Mouse (Mus musculus): ENCODE results near the gene Wdr83os.

The Wdr83os gene

DNA sequence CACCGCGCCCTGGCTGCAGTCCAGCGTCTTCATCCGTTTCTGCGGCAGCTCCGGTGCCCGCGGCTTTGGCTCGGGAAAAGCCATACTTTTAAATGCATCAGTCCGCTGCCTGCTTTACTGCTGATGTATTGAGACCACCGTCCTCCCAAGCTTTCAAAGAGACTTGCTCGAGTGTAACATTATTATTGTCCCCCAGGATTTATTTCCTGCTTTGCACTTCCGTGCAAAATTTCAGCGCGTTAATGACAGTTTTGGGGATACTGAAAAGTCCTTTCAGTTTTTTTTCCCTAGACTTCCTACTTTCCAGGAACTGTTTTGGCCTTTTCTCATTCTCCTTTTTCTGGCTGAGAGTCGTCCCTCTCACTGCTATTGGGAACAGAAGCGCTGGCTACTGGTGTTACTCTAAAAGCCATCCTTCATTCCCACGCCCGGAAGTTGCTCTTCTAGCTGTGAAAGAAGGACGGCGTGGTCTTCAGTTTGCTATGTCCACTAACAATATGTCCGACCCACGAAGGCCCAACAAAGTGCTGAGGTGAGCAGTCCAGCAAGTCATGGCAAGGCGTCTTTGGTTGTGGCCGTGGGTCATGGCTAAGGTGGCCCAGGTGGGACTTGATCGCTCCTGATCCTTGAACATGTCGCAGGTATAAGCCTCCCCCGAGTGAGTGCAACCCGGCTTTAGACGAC lies at the start of gene Wdr83os:
TSS of gene Wdr83os (plus strand) at position 209 of the 684 bp plus-strand sequence.
- peak; percentile 64 to 65 for DNase-seq (ENCODE audit: low spot score in 2 of 2)

DNA sequence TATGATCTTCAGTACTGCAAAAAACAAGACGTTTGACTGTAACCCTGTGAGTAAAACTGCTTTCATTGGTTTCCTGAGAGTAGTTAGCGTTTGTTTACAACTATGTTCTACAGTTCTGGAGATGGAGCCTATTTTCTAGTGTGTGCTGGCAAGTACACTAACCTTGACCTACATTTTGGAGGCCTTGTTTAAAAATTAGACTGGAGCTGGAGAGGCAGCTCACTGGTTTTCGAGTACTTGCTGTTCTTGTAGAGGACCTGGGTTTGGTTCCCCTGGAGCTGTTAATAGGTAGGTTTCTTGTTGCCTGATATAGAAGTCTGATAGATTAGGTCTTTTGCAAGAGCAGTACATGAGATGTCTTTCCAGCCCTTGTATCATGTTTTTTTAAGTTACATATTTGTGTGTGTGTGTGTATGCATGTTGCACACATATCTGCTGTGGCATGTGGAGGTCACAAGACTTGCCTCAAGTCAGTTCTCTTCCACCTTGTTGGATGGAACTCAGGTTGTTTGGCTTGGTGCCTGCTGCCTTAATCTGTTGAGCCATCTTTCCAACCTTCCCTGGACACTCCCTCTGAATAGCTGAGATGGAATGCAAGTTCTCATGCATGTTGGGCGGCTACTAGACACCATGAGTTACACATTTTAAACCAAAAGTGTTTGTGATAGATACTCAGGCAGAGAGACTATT lies 47.8 kb upstream of the Wdr83os start:
- DNase-seq (ENCODE audit: low spot score in 2 of 2) = no peak

DNA sequence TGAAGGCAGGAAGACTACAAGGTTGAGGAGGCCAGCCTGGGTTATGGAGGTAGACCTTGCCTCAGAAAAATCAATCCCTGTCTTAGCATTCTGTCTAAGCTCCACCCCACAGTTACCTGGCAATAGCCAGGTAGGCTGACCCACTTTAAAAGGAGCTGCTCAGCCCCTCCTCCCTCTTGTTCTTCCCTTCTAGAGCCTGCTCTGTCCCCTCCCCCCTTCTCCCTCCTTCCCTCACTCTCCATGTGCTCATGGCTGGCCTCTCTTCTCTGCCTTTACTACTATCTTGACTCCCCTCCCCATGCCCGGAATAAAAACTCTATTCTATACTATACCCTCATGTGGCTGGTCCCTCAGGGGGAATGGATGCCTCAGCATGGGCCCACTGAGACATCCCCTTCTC lies 46.7 kb upstream of the Wdr83os start:
- DNase-seq (ENCODE audit: low spot score in 2 of 2) = no peak

DNA sequence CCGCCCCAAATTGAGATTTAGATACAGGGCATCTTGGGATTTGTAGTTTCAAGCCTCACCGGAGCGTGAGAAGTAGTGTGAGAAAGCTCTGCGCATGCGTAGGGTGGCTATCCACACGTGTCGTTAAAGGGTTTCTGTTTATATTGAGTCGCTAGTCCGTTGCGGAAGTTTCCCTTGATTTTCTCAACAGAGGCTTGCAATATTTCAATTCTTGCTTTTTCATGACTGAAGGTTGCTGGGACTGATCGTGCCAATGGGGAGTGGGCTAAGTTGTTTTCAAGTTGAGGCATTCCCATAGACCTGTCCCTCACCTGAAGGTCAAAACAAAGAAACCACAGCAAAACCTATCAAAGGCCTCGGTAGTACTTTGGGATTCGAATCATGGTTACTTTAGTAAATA lies 45.8 kb upstream of the Wdr83os start:
- peak; percentile 72 to 76 for DNase-seq (ENCODE audit: low spot score in 2 of 2)

DNA sequence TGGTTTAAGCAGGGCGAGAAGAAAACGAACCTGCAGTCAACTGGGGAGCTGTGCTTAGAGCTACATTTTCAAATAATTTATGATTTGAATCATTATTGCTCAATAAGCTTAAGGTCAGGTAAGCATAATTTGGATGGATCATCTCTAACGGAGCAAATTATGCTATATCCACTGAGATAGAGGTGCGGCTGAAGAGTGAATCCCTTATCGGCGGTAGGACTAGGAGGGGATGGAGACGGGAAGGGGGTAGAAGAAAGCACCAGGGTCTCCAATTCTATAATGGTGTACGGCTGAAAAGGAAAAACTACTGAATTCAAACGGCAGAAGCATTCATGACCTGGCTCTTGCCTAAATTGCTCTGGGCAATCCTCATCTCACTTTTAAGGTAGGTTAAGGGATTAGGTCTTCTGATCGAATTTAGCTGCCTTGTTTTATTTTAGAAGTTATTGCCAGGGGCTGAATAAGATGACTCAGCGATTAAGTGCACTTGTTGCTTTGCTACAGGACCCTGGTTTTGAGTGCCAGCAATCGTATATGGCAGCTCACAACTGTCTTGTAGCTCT lies 45.3 kb upstream of the Wdr83os start:
- DNase-seq (ENCODE audit: low spot score in 2 of 2) = no peak

DNA sequence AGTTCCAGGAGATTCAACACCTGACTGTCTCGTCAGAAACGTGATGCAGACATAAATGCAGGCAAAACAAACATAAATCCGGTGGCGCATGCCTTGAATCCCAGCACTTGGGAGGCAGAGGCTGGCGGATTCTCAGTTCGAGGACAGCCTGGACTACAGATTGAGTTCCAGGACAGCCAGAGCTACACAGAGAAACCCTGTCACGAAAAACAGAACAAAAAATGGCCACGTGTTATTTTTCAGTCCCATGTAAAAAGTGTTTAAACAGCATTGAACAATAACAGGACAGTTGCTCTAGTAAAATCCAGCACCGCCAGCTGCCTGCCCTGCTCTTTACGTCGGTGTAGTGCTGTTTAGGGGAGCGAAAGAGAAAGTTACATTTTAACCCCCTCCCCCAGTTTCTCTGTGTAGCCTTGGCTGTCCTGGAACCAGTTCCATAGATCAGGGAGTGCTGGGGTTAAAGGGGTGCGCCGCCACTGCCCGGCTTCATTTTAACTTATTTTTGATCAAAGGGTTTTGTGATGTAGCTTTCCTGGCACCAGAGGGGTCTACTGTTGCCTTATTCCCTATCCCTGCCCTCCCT lies 44.7 kb upstream of the Wdr83os start:
- no peak for DNase-seq (ENCODE audit: low spot score in 2 of 2)

DNA sequence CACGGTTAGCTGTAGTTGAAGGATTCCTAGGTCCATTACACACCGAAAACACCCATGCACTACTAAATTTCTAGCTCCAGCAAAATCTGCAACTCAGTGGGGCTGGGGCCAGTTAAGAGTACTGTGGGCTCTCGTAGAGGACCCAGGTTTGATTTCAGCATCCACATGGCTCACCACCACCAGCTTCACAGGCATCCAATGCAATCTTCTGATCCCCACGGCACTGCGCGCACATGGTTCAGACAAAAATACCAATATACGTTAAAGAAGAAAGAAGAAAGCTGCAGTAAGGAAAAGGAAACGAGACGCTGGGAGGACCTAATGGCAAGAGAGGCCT lies 44.2 kb upstream of the Wdr83os start:
- DNase-seq (ENCODE audit: low spot score in 2 of 2) = no peak

DNA sequence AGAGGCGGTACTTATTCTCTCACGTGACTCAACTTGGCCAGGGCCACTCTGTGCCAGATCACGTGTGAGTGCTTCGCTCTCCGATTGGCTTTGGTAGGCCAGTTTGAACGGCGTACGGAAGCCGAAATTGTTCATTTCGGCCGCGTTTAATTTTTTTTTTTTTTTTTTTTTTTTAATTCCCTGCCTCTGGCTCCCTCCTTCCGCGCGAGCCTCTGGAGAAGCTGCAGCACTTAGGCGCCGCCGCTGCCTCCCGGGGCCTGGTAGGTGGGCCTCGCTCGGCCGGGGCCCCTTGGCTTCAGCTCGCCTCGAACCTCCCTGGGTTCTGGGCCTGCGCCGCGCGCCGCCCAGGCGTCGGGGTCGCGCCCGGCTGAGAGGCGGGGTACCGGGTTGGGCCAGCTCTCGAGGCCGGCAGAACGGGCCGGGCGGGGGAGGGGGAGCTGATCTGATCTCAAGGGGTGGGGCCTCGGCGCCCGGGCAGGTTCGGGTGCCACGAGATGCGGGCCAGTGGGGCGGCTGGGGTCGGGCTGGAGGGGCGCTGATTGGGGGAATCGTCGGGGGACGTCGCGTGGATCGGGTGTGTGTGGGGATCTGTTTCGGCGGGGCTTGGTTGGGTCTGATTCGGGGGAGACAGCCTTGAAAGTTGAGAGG lies 43.7 kb upstream of the Wdr83os start, which contains the start of gene Tnpo2:
TSS of gene Tnpo2 (plus strand) at position 198 of the 648 bp plus-strand sequence.
- peak; percentile 92 to 94 for DNase-seq (ENCODE audit: low spot score in 2 of 2)

DNA sequence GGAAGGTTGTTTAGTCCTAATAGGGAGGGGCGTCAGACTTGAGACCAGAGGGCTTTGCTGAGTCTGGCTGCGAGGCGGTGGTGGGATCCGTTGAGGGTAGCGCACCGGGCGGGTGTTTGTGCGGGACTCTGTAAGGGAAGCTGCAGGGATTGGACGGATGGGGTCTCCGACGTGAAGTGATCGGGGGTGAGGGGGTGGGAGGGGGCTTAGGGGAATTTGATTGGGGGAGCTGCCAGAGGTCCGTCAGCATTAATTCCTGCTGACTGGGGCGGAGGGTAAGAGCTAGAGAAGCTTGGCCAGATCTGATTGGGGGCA lies 43.2 kb upstream of the Wdr83os start:
- peak in 1 of 2 experiments; percentile 43 for DNase-seq (ENCODE audit: low spot score in 2 of 2)

DNA sequence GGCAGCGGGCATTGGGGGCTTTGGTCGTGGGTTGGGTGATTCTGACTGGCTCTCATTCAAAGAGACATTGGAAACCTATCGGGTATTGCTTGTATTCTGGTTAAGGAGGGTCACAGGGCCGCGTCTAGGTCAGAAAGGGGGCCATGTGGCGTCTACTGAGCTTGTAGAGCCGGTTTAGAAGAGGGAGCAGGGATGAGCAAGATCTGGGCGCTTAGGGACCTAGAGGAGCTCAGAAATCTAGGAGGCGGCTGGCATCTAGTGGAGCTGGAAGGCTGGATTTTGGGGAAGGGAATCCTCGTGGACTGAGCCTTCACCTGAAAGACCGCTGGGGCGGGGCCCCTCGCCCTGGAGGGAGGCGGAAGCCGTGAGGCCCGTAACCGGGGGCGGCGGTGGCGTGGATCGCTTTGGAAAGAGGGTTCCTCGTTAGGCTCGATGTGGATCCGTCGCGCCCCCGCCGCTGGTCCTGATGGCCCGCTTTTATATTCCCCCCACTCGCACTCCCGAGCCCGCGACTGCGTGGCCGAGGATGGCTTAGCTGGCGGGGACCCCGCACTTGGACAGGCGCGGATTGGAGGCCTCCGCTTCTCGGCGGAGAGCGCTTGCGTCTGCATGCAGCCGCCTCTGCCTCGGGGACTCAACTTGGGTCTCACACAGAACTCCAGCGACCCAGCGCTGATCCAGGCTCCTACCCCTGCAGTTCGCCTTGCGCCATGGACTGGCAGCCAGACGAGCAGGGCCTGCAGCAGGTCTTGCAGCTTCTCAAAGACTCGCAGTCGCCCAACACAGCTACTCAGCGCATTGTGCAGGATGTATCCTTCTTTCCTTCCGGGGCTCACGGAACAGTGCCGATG lies 42.6 kb upstream of the Wdr83os start:
- DNase-seq (ENCODE audit: low spot score in 2 of 2) = peak; percentile 63 to 64

DNA sequence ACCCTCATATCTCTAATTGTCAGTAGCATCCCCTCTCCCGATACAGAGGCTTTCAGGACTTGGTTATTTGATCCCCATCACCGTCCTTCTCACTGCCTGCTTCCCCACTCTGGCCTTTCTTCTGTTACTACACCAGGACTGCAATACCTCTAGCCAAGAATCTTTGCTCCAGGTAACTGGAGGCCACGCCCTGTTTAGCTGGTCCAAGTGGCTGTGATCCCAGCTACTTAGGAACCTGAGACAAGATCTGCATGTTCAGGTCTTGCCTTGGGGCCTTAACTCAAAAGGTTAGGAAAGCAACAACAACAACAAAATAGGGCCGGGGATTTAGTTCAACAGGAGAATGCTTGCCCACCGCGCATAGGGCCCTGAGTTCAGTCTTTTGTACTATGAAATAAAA lies 36.9 kb upstream of the Wdr83os start:
- no peak for DNase-seq (ENCODE audit: low spot score in 2 of 2)

DNA sequence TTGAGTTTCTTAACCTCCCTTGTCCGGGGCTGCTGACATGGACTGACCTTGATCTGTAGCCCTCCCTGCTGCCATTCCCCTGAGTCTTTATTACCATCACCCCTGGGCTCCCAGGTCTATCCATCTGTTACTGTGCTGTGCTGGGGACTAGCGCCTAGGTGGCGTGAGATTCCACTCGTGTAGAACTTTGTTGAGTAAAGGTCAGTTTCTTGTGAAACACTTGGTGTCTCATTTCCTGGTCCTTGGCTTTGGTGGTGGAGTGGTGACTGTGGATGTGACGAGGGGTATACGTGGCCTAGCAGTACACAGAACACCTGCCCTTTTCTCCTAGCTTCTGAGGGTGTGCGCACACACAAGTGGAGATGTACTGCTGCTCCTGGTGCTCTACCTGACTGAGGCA lies 23.2 kb upstream of the Wdr83os start:
- no peak for DNase-seq (ENCODE audit: low spot score in 2 of 2)

DNA sequence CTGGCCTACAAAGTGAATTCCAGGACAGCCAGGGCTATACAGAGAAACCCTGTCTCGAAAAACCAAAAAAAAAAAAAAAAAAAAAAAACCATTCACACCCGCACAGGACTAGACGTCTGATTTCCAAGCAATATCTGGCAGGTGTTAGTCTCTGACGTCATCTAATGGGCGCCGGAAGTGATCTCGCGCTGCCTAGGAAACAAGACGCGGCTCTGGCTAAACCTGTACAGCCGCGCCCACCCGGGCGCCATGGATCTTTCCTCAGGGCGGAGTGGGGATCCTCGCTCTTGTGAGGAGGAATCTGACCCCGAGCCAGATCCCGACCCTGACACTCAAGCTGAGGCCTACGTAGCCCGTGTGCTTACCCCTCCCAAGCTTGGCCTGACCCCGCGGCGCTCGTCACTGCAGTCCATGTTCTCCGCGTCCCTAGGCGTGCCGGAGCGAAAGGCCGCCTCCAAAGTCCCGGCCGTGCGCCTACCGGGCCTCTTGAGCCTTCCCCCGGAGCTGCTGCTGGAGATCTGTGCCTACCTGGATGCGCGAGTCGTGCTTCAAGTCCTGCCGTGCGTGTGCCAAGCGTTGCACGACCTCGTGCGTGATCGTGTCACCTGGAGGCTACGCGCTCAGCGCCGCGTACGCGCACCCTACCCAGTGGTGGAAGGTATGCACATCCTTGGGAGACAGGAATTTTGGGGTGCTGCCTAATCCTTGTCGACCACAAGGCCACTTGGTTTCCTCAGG lies 20.5 kb upstream of the Wdr83os start, which contains the start of gene Fbxw9:
TSS of gene Fbxw9 (plus strand) at position 177 of the 738 bp plus-strand sequence.
- peak; percentile 94 to 96 for DNase-seq (ENCODE audit: low spot score in 2 of 2)

DNA sequence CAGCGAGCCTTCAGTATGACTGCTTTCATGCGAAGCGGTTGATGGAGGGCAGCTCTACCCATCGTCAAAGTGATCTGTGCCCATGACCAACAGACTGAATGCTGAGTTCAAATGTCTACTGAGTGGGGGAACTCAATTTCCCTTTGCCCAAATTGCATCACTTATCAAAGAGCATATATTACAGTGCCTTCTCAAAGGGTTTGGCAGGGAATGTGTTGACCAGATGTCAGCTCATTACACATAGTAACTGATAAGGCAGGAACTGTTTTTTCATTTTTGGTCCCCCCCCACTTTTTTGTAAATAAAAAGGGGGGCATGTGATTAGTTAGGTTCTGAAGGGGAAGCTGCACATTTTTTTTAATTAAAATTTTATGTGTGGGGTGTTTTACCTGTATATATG lies 17.9 kb upstream of the Wdr83os start:
- DNase-seq (ENCODE audit: low spot score in 2 of 2) = no peak

DNA sequence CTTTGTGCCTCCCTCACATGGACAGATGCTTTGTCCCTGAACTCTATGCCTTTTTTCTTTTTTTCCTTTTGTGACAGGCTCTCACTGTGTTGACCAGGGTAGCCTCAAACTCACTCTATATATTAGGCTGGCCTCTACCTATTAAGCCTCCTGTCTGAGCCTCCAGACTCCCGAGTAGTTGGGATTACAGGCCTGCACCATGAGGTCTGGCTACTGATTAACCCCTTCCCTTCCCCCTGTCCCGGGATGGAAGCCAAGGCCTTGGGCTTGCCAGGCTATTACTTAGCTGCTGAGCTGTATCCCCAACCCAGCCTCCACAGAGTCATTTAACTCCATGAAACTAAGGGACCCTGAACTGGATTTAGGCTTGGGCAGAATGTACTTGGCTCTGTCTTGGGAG lies 15.3 kb upstream of the Wdr83os start:
- DNase-seq (ENCODE audit: low spot score in 2 of 2) = no peak

DNA sequence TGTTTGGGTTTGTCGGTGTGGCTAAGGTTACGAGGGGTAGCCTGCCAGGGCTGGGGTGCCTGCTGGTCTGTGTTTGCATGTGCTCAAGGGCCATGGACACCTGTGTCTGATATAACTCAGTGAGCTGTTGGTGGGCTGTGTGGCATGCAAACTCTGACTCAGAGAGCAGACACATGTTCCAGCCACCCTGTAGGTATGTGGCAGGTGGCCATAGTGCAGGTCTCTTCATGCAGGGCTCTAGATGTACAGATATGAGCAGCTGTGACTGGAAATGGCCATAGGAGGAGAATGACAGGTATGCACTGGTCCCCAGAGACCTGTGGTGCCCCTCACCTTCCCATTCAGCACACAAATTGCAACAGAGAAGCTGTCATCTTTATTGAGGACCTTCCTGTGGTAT lies 13.4 kb upstream of the Wdr83os start:
- DNase-seq (ENCODE audit: low spot score in 2 of 2) = no peak

DNA sequence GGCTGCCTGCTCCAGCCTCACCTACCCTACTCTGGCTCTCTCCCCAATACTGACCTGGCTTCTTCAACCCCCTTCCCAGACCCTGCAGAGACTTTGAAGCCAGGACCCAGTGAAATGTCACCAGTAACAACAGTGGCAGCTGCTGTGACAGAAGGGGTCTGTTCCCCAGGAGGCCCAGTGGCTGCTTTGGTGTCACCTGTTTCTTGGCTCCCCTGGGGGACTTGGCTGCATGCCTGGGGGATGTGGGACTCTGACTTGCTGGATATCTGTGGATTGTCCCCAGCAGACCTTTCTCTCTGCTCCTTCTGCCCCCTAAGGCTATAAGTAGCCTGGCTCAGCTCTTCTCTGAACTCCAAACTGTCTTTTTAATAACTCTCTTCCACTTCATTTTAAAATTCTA lies 12.6 kb upstream of the Wdr83os start, which contains the start of gene Gm5741:
TSS of gene Gm5741 (minus strand) at position 1 of the 400 bp plus-strand sequence.
- DNase-seq (ENCODE audit: low spot score in 2 of 2) = no peak

DNA sequence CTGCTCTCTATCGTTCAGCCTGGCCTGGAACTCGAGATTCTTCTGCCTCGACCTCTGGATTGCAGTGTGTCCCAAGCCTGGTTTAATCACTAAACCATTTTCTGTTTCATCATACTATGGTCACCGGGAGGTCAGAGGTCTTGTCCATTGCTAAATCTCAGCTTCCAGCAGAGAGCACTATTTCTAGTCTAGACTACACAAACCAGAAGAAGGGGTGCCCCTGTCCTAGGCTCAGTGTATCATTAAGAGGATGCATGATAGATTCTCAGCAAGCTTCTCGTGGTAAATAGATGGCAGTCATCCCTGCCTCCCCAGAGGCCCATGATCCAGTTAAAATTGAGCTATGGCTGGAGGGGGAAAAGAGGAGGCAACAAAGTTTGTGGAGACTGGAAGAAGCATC lies 9.5 kb upstream of the Wdr83os start:
- DNase-seq (ENCODE audit: low spot score in 2 of 2) = no peak

DNA sequence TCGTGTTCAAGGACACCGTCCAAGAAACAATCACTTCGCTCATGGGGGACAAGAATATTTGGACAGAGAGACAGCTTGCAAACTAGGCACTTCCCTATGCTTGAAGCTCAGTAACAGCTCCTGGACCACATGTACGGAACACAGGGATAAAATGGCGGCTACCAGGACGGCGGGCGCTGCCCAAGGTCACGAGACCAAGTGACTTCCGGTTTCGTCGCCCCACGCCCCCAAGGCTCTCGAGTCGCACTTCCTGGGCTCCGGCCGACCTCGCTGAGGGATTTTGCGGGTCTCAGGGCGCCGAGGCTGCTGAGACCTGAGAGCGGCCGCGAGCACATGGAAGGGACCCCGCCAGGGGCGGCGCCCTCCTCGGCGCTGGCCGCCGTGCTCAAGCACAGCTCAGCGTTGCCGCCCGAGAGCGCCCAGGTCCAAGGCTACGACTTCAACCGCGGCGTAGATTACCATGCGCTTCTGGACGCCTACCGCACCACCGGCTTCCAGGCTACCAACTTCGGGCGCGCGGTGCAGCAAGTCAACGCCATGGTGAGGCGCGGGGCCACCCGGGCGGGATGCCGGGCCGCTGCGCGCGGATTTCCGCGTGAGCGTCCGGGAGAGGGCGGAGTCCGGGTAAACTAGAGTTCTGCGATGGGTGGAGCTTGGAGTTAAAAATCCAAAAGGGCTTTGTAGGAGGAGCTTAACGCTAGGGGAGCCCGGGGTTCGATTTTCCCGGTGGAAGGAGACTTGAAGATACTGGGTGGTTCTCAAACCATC lies 8.8 kb upstream of the Wdr83os start, which contains the start of gene Dhps:
TSS of gene Dhps (plus strand) at position 244 of the 768 bp plus-strand sequence.
- DNase-seq (ENCODE audit: low spot score in 2 of 2) = peak; percentile 91 to 94
